Mouse (Mus musculus) hindbrain, embryonic 11.5 days (tissue): ENCODE data around the gene Kcnj12. TPM values are rescaled to one million over a fixed set of nuclear protein-coding genes. Genes with fewer than 3 reads are reported as not detected.

Experiments used
- ATAC-seq: fragments of 200-750 bp; cut with Nextera tagmentation; 2 replicates; pipeline ENCODE4 v1.8.0; 2017; ENCODE audit warnings: mild to moderate bottlenecking, moderate TSS enrichment, moderate library complexity; ENCODE audit not compliant: low FRiP score
- DNase-seq: peaks from one replicate; pipeline ENCODE4 v3.0.0-alpha.2; 2015; ENCODE audit warnings: low spot score
- H3K27ac ChIP-seq: fragments of 300-500 bp; sonication (generic); 2 replicates; pipeline ENCODE4 v1.5.1; 2014; ENCODE audit warnings: mild to moderate bottlenecking, low read depth, low read length
- H3K27me3 ChIP-seq: fragments of 300-500 bp; sonication (generic); 2 replicates; pipeline ENCODE4 v1.6.1; 2014; ENCODE audit warnings: mild to moderate bottlenecking, low read length, moderate library complexity, mixed read lengths; ENCODE audit not compliant: control insufficient read depth, insufficient read depth
- H3K36me3 ChIP-seq: fragments of 300-500 bp; sonication (generic); 2 replicates; pipeline ENCODE4 v1.6.1; 2014; ENCODE audit warnings: mild to moderate bottlenecking, low read length, moderate library complexity, mixed read lengths; ENCODE audit not compliant: control insufficient read depth, insufficient read depth
- H3K4me1 ChIP-seq: fragments of 300-500 bp; sonication (generic); replicated peaks from 2 replicates; pipeline ENCODE4 v1.6.1; 2014; ENCODE audit warnings: low read length, mixed read lengths; ENCODE audit not compliant: control insufficient read depth, insufficient read depth
- H3K4me2 ChIP-seq: fragments of 300-500 bp; sonication (generic); replicated peaks from 2 replicates; pipeline ENCODE4 v1.6.1; 2014; ENCODE audit warnings: mild to moderate bottlenecking, low read depth, low read length
- H3K4me3 ChIP-seq: fragments of 300-500 bp; sonication (generic); 2 replicates; pipeline ENCODE4 v1.5.1; 2014; ENCODE audit warnings: low read depth, low read length
- H3K9ac ChIP-seq: fragments of 300-500 bp; sonication (generic); 2 replicates; pipeline ENCODE4 v1.6.1; 2014; ENCODE audit warnings: low read depth, low read length
- H3K9me3 ChIP-seq: fragments of 300-500 bp; sonication (generic); 2 replicates; pipeline ENCODE4 v1.6.1; 2016; ENCODE audit warnings: low read length; ENCODE audit not compliant: control insufficient read depth
- WGBS: fragments of 180-500 bp; shearing (Covaris S2); extraction: QIAGEN DNeasy Blood & Tissue Kit; methylation state at CpG from one replicate; pipeline ENCODE4 v1.1.7; 2014; 5-methylcytosine and 5-hydroxymethylcytosine counted together
- polyA plus RNA-seq: library from polyadenylated mRNA; unstranded; fragments of >200 nt; fragmentation: Nextera tagmentation; extraction: Ambion mirVana; gene quantifications from 2 replicates; pipeline ENCODE4 v1.2.1, GENCODE M21; 2014

Gene Kcnj12
- polyA plus RNA-seq, 1 experiment from 2014 or later = 1.7 TPM

GRCm38 (mm10) chr11:61040856-61041652, 18.7 kb downstream of the Kcnj12 start:
- DNase-seq = no peak
- 81% methylated on average over 11 of the region's 11 CpGs for WGBS
- H3K9me3 ChIP-seq = no peaks in the 10 kb centered on the region
- H3K36me3 ChIP-seq = no peaks in the 10 kb centered on the region
- no peaks in the 10 kb centered on the region for H3K27me3 ChIP-seq
- H3K27ac ChIP-seq = no peak overlapping the region
- H3K9ac ChIP-seq = no peak overlapping the region
- H3K4me3 ChIP-seq = no peak overlapping the region
- peaks cover 2% of the 10 kb centered on the region; the same call in 1 of the 2 replicates for H3K4me1 ChIP-seq
- no peak for ATAC-seq
- no peak overlapping the region for H3K4me2 ChIP-seq

GRCm38 (mm10) chr11:61042593-61042992, 20.2 kb downstream of the Kcnj12 start:
- H3K4me3 ChIP-seq = no peak overlapping the region
- no peaks in the 10 kb centered on the region for H3K36me3 ChIP-seq
- no peak for ATAC-seq
- DNase-seq = no peak
- H3K27me3 ChIP-seq = no peaks in the 10 kb centered on the region
- no peak overlapping the region for H3K4me2 ChIP-seq
- peaks cover 2% of the 10 kb centered on the region; the same call in 1 of the 2 replicates for H3K4me1 ChIP-seq
- H3K9me3 ChIP-seq = no peaks in the 10 kb centered on the region
- WGBS = 38% methylated on average over 8 of the region's 8 CpGs
- H3K27ac ChIP-seq = peak overlapping the region; percentile 12; the same call in 1 of the 2 replicates
- H3K9ac ChIP-seq = no peak overlapping the region

- no peak overlapping the region for H3K4me2 ChIP-seq
- DNase-seq (peak; percentile 44), ATAC-seq (no peak)
- no peak overlapping the region for H3K4me3 ChIP-seq
- H3K9ac ChIP-seq = no peak overlapping the region
- no peaks in the 10 kb centered on the region for H3K9me3 ChIP-seq
- H3K36me3 ChIP-seq = no peaks in the 10 kb centered on the region
- WGBS = 78% methylated on average over 12 of the region's 12 CpGs
- H3K4me1 ChIP-seq = peaks cover 2% of the 10 kb centered on the region; the same call in 1 of the 2 replicates
- no peak overlapping the region for H3K27ac ChIP-seq
- no peaks in the 10 kb centered on the region for H3K27me3 ChIP-seq
These were observed 21.0 kb downstream of the Kcnj12 start for GRCm38 (mm10) chr11:61043055-61043992.

GRCm38 (mm10) chr11:61044741-61045140, 22.4 kb downstream of the Kcnj12 start:
- Histone ChIP-seq H3K27me3 (no peaks in the 10 kb centered on the region), H3K27ac (no peak overlapping the region), H3K9me3 (no peaks in the 10 kb centered on the region), H3K4me1 (peaks cover 2% of the 10 kb centered on the region; the same call in 1 of the 2 replicates), H3K4me2 (no peak overlapping the region), H3K4me3 (no peak overlapping the region), H3K9ac (no peak overlapping the region), H3K36me3 (no peaks in the 10 kb centered on the region)
- DNase-seq (no peak), ATAC-seq (no peak)
- 77% methylated on average over 5 of the region's 5 CpGs for WGBS

GRCm38 (mm10) chr11:61047441-61047840, 25.1 kb downstream of the Kcnj12 start:
- Histone ChIP-seq H3K27ac (no peak overlapping the region), H3K4me2 (no peak overlapping the region), H3K27me3 (no peaks in the 10 kb centered on the region), H3K4me1 (peaks cover 2% of the 10 kb centered on the region; the same call in 1 of the 2 replicates), H3K9ac (no peak overlapping the region), H3K9me3 (no peaks in the 10 kb centered on the region), H3K4me3 (no peak overlapping the region), H3K36me3 (no peaks in the 10 kb centered on the region)
- no peak for DNase-seq
- 77% methylated on average over 5 of the region's 5 CpGs for WGBS
- ATAC-seq = no peak

GRCm38 (mm10) chr11:61051151-61051550, 28.8 kb downstream of the Kcnj12 start:
- H3K4me3 ChIP-seq = no peak overlapping the region
- no peaks in the 10 kb centered on the region for H3K9me3 ChIP-seq
- H3K27ac ChIP-seq = no peak overlapping the region
- no peaks in the 10 kb centered on the region for H3K4me1 ChIP-seq
- H3K27me3 ChIP-seq = no peaks in the 10 kb centered on the region
- H3K36me3 ChIP-seq = no peaks in the 10 kb centered on the region
- H3K9ac ChIP-seq = no peak overlapping the region
- no peak overlapping the region for H3K4me2 ChIP-seq
- no peak for ATAC-seq
- no peak for DNase-seq
- 46% methylated on average over 8 of the region's 8 CpGs for WGBS

GRCm38 (mm10) chr11:61056871-61057270, 34.5 kb downstream of the Kcnj12 start:
- DNase-seq (no peak), ATAC-seq (no peak)
- no peaks in the 10 kb centered on the region for H3K36me3 ChIP-seq
- 79% methylated on average over 5 of the region's 5 CpGs for WGBS
- no peaks in the 10 kb centered on the region for H3K4me1 ChIP-seq
- H3K4me3 ChIP-seq = no peak overlapping the region
- no peak overlapping the region for H3K27ac ChIP-seq
- H3K4me2 ChIP-seq = no peak overlapping the region
- H3K9me3 ChIP-seq = no peaks in the 10 kb centered on the region
- H3K27me3 ChIP-seq = no peaks in the 10 kb centered on the region
- no peak overlapping the region for H3K9ac ChIP-seq

GRCm38 (mm10) chr11:61059691-61060457, 37.5 kb downstream of the Kcnj12 start:
- no peaks in the 10 kb centered on the region for H3K4me1 ChIP-seq
- no peak overlapping the region for H3K4me2 ChIP-seq
- H3K9me3 ChIP-seq = no peaks in the 10 kb centered on the region
- no peaks in the 10 kb centered on the region for H3K27me3 ChIP-seq
- no peaks in the 10 kb centered on the region for H3K36me3 ChIP-seq
- H3K27ac ChIP-seq = no peak overlapping the region
- no peak overlapping the region for H3K4me3 ChIP-seq
- DNase-seq (no peak), ATAC-seq (no peak)
- no peak overlapping the region for H3K9ac ChIP-seq
- 77% methylated on average over 10 of the region's 10 CpGs for WGBS
